Mouse (Mus musculus): ENCODE data around the gene Cdk5.

Cdk5 gene

GRCm38 (mm10) chr5:24374216-24374615, 49.1 kb downstream of the Cdk5 start:
- DNase-seq (ENCODE audit: low spot score), result no peak

GRCm38 (mm10) chr5:24373807-24374206, 49.5 kb downstream of the Cdk5 start:
- DNase-seq (ENCODE audit: low spot score), result no peak

- DNase-seq (ENCODE audit: low spot score), result no peak
Observed at GRCm38 (mm10) chr5:24369767-24370166, 53.6 kb downstream of the Cdk5 start.
